Mouse (Mus musculus) CD4-positive naive resting alpha-beta T cell, adult 57 days (primary cell): ENCODE results near the gene Taf15. TPM values are rescaled to one million over a fixed set of nuclear protein-coding genes. Genes with fewer than 3 reads are reported as not detected.

Experiments
- total RNA-seq: library from RNA; stranded (reverse); gene quantifications from one replicate; pipeline ENCODE4 v1.2.4, GENCODE M21; 2023

The Taf15 gene
- total RNA-seq: 139 TPM

GRCm38 (mm10) chr11:83472324-83473234 is at the start of gene Taf15:
Taf15 (plus strand) TSS chr11:83473086.

GRCm38 (mm10) chr11:83429355-83429754 is 43.5 kb upstream of the Taf15 start, which contains the start of gene Gas2l2:
Gas2l2 (minus strand) TSS chr11:83429455.

GRCm38 (mm10) chr11:83437377-83437776 is 35.5 kb upstream of the Taf15 start, which contains the start of gene 1700020L24Rik:
1700020L24Rik (plus strand) TSS chr11:83437677.

GRCm38 (mm10) chr11:83462711-83463244 is 10.1 kb upstream of the Taf15 start, which contains the start of gene Mmp28:
Mmp28 (minus strand) TSS chr11:83463071.

GRCm38 (mm10) chr11:83522075-83522474 is 49.2 kb downstream of the Taf15 start, which contains the start of gene Heatr9:
Heatr9 (minus strand) TSS chr11:83522175.

GRCm38 (mm10) chr11:83530360-83530759 is 57.5 kb downstream of the Taf15 start, which contains the start of gene Ccl5:
Ccl5 (minus strand) TSS chr11:83530518.

Other genes starting within 250 kb of the Taf15 start
- gene Slfn14, start 186.4 kb upstream of the Taf15 start, total RNA-seq: not detected
- gene Ap2b1, start 174.1 kb upstream of the Taf15 start, total RNA-seq: 86.8 TPM
- gene Pex12, start 170.5 kb upstream of the Taf15 start, total RNA-seq: 13.8 TPM
- 0.89 TPM for gene Rasl10b, start 63.9 kb upstream of the Taf15 start, total RNA-seq
- gene Gas2l2, start 43.6 kb upstream of the Taf15 start, total RNA-seq: not detected
- gene 1700020L24Rik, start 35.4 kb upstream of the Taf15 start, total RNA-seq: 1.1 TPM
- gene Mmp28, start 10.0 kb upstream of the Taf15 start, total RNA-seq: not detected
- gene Heatr9, start 49.1 kb downstream of the Taf15 start, total RNA-seq: 0.62 TPM
- 55.9 TPM for gene Ccl5, start 57.4 kb downstream of the Taf15 start, total RNA-seq
- gene Ccl9, start 105.5 kb downstream of the Taf15 start, total RNA-seq: not detected
- 7.0 TPM for gene Ccl6, start 120.0 kb downstream of the Taf15 start, total RNA-seq
- not detected for gene Rpl9-ps1, start 172.5 kb downstream of the Taf15 start, total RNA-seq
- gene Ccl3, start 176.3 kb downstream of the Taf15 start, total RNA-seq: 6.0 TPM
- 9.0 TPM for gene Ccl4, start 189.5 kb downstream of the Taf15 start, total RNA-seq
- gene Wfdc17, start 230.9 kb downstream of the Taf15 start, total RNA-seq: not detected
- not detected for gene Wfdc18, start 235.9 kb downstream of the Taf15 start, total RNA-seq